Mouse (Mus musculus): ENCODE data around the gene Sp6. TPM values are rescaled to one million over a fixed set of nuclear protein-coding genes. Genes with fewer than 3 reads are reported as not detected.

The Sp6 gene
- polyA plus RNA-seq, 1 experiment from 2014 or later: 0.04 TPM

DNA sequence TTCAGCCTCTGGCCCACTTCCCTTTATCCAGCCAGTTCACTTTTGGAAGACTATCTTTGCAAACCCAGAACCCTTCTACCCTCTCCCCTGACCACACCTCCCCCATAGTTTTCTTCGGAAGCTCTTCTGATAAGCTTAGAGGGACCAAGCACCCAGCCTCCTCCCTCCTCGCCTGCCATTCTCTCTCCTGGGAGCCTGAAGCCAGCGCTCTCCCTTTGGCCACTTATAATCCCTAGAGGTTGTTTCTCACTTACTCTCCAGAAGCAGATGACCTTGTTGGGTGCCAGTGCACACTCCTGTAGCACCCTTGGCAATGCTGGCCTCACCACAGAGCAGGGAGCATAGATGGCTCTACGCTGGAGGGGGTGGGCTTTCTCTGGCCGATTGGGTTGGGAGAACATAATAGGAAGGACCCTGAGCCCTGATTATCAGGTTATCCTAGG lies 43.9 kb upstream of the Sp6 start:
- H3K9ac ChIP-seq (ENCODE audit: low read depth, low read length): no peak overlapping the region
- TF ChIP-seq CTCF (IDR thresholded peaks at IDR 0.05; ENCODE audit: low read depth): no peak
- H3K4me3 ChIP-seq (ENCODE audit: low read depth, low read length): no peak overlapping the region
- H3K27ac ChIP-seq (ENCODE audit: low read depth, low read length): peak overlapping the region; percentile 52; the same call in 1 of the 2 replicates
- H3K36me3 ChIP-seq (ENCODE audit: control insufficient read depth, insufficient read depth): no peaks in the 10 kb centered on the region; the same call in 1 of the 2 replicates
- 0 out of 2 replicates have a peak overlapping the region, but pooled peaks have one; percentile 1 for H3K4me2 ChIP-seq (replicated peaks; ENCODE audit: low read depth)
- 53% methylated on average over 5 of the region's 5 CpGs for WGBS
- peaks cover 14% of the 10 kb centered on the region for H3K4me1 ChIP-seq (replicated peaks; ENCODE audit: control insufficient read depth, insufficient read depth, low read length)
- no peaks in the 10 kb centered on the region for H3K9me3 ChIP-seq (ENCODE audit: control insufficient read depth)
- ATAC-seq: no peak
- H3K27me3 ChIP-seq (replicated peaks; ENCODE audit: control insufficient read depth, insufficient read depth, low read length): no peaks in the 10 kb centered on the region

DNA sequence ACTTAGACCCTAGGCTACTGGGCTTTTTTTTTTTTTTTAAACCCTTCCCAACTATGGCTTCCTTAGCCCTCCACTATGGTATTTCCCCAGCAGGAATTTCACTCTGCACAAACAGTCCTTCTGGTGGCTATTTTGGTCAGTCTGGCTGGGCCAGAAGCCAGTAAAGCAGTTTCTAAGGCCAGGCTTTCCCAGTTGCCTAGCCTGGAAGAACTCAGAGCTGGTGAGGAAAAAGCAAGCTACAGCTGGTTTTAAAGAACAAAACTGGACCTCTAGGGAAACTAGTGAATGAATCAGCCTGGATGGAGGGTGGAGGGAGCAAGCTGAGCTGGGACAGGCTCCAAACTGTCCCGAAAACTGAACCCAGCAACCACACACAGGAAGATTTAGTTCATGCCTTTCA lies 43.4 kb upstream of the Sp6 start:
- Histone ChIP-seq H3K4me3 (ENCODE audit: low read depth, low read length) (no peak overlapping the region), H3K27ac (ENCODE audit: low read depth, low read length) (peak overlapping the region; percentile 52), H3K9me3 (ENCODE audit: control insufficient read depth) (no peaks in the 10 kb centered on the region), H3K27me3 (replicated peaks; ENCODE audit: control insufficient read depth, insufficient read depth, low read length) (no peaks in the 10 kb centered on the region), H3K4me1 (replicated peaks; ENCODE audit: control insufficient read depth, insufficient read depth, low read length) (peaks cover 14% of the 10 kb centered on the region), H3K4me2 (replicated peaks; ENCODE audit: low read depth) (0 out of 2 replicates have a peak overlapping the region, but pooled peaks have one; percentile 1), H3K9ac (ENCODE audit: low read depth, low read length) (no peak overlapping the region), H3K36me3 (ENCODE audit: control insufficient read depth, insufficient read depth) (no peaks in the 10 kb centered on the region; the same call in 1 of the 2 replicates)
- 48% methylated on average over 1 of the region's 1 CpGs for WGBS
- no peak for TF ChIP-seq CTCF (IDR thresholded peaks at IDR 0.05; ENCODE audit: low read depth)
- ATAC-seq: no peak

DNA sequence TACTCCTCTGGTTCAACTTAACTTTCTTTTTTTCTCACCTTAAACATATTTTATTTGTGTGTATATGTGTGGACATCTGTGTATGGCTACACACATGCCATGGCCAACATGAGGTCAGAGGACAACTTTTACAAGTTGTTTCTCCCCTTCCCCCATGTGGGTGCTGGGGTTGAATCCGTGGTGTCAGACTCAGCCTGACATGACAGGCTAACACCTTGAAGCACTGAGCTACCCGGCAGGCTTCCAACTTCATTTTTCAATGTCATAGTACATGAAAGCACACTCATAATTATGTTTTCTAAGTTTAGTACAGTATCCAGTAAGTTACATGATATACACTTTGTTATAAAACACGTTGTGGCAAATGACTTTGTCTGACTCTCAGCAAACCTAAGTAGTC lies 42.9 kb upstream of the Sp6 start:
- Histone ChIP-seq H3K4me1 (replicated peaks; ENCODE audit: control insufficient read depth, insufficient read depth, low read length) (peaks cover 14% of the 10 kb centered on the region), H3K36me3 (ENCODE audit: control insufficient read depth, insufficient read depth) (no peaks in the 10 kb centered on the region; the same call in 1 of the 2 replicates), H3K9ac (ENCODE audit: low read depth, low read length) (no peak overlapping the region), H3K27me3 (replicated peaks; ENCODE audit: control insufficient read depth, insufficient read depth, low read length) (no peaks in the 10 kb centered on the region), H3K4me3 (ENCODE audit: low read depth, low read length) (no peak overlapping the region), H3K27ac (ENCODE audit: low read depth, low read length) (peak overlapping the region; percentile 52), H3K9me3 (ENCODE audit: control insufficient read depth) (no peaks in the 10 kb centered on the region), H3K4me2 (replicated peaks; ENCODE audit: low read depth) (no peak overlapping the region)
- no peak for TF ChIP-seq CTCF (IDR thresholded peaks at IDR 0.05; ENCODE audit: low read depth)
- 62% methylated on average over 3 of the region's 3 CpGs for WGBS
- ATAC-seq: no peak

DNA sequence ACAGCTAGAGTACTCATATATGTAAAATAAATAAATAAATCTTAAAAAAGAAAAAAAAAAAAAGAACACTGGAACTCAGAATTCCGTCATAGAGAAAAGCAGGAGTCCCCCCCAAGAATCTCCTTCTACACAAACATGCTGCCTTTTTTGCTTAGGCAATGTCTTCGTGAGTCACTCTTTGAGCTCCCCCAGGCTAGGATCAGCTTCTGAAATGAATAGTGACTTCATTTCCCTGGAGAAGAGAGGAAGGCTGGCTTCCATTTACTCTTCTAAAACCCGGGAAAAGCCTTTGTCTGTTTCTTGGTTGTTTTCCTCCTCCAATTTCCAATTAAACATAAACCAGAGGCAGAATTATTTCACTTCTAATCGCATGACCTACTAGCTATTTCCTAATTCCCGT lies 40.3 kb upstream of the Sp6 start:
- Histone ChIP-seq H3K4me1 (replicated peaks; ENCODE audit: control insufficient read depth, insufficient read depth, low read length) (peaks cover 10% of the 10 kb centered on the region), H3K36me3 (ENCODE audit: control insufficient read depth, insufficient read depth) (no peaks in the 10 kb centered on the region; the same call in 1 of the 2 replicates), H3K9ac (ENCODE audit: low read depth, low read length) (no peak overlapping the region), H3K27ac (ENCODE audit: low read depth, low read length) (no peak overlapping the region), H3K9me3 (ENCODE audit: control insufficient read depth) (no peaks in the 10 kb centered on the region), H3K4me3 (ENCODE audit: low read depth, low read length) (no peak overlapping the region), H3K27me3 (replicated peaks; ENCODE audit: control insufficient read depth, insufficient read depth, low read length) (no peaks in the 10 kb centered on the region), H3K4me2 (replicated peaks; ENCODE audit: low read depth) (no peak overlapping the region)
- no peak for TF ChIP-seq CTCF (IDR thresholded peaks at IDR 0.05; ENCODE audit: low read depth)
- ATAC-seq: no peak
- WGBS: 80% methylated on average over 5 of the region's 5 CpGs

DNA sequence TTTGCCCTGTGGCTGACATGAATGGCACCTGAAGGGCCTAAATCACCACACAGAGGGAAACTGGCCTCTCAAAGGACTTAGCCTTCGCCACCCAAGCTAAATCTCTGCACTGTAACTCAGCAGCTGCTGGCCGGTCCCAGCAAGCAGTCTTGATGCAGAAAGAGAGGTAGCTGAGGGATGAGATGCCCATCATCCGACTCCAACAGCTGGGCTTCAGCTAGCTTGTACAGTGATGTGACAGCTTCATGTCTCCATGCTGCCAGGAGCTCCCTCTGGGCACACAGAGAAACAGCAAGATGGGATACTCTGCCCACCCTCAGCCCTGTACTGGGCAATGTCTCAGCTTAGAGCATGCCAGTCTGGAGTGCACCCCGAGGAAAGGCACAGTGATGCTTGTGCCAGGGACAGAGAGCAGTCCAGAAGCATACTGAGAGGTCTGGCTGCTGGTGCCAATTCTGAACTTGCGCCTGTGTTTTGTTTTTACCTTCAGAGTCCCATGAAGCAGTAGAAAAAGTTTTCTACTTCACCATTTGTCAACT lies 39.7 kb upstream of the Sp6 start:
- Histone ChIP-seq H3K4me3 (ENCODE audit: low read depth, low read length) (no peak overlapping the region), H3K27me3 (replicated peaks; ENCODE audit: control insufficient read depth, insufficient read depth, low read length) (no peaks in the 10 kb centered on the region), H3K36me3 (ENCODE audit: control insufficient read depth, insufficient read depth) (no peaks in the 10 kb centered on the region; the same call in 1 of the 2 replicates), H3K4me2 (replicated peaks; ENCODE audit: low read depth) (no peak overlapping the region), H3K9me3 (ENCODE audit: control insufficient read depth) (no peaks in the 10 kb centered on the region), H3K27ac (ENCODE audit: low read depth, low read length) (no peak overlapping the region), H3K9ac (ENCODE audit: low read depth, low read length) (no peak overlapping the region), H3K4me1 (replicated peaks; ENCODE audit: control insufficient read depth, insufficient read depth, low read length) (peaks cover 14% of the 10 kb centered on the region)
- no peak for ATAC-seq
- 89% methylated on average over 5 of the region's 5 CpGs for WGBS
- no peak for TF ChIP-seq CTCF (IDR thresholded peaks at IDR 0.05; ENCODE audit: low read depth)

DNA sequence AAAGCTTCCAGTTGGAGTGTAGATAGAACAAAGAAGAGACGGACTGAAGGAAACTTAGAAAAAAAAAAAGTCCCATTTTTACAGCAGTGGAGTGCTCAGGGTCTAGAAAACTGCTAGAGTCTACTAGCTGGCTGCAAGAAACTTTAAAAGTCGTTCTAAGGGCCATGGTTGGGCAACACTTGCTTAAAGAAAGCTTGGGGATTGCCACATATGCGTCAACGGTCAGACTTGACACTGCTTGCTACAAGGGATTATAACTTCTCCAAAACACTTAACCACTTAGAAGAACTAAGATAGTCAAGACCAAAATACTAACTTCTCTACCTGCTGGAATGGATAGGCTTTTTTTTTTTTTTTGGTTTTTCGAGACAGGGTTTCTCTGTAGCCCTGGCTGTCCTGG lies 38.4 kb upstream of the Sp6 start:
- TF ChIP-seq CTCF (IDR thresholded peaks at IDR 0.05; ENCODE audit: low read depth): no peak
- H3K4me1 ChIP-seq (replicated peaks; ENCODE audit: control insufficient read depth, insufficient read depth, low read length): peaks cover 10% of the 10 kb centered on the region
- H3K27me3 ChIP-seq (replicated peaks; ENCODE audit: control insufficient read depth, insufficient read depth, low read length): no peaks in the 10 kb centered on the region
- no peak for ATAC-seq
- 78% methylated on average over 5 of the region's 5 CpGs for WGBS
- H3K4me2 ChIP-seq (replicated peaks; ENCODE audit: low read depth): no peak overlapping the region
- no peak overlapping the region for H3K4me3 ChIP-seq (ENCODE audit: low read depth, low read length)
- H3K9ac ChIP-seq (ENCODE audit: low read depth, low read length): no peak overlapping the region
- H3K9me3 ChIP-seq (ENCODE audit: control insufficient read depth): no peaks in the 10 kb centered on the region
- H3K36me3 ChIP-seq (ENCODE audit: control insufficient read depth, insufficient read depth): no peaks in the 10 kb centered on the region
- no peak overlapping the region for H3K27ac ChIP-seq (ENCODE audit: low read depth, low read length)
